Mouse (Mus musculus) spleen, postnatal 36 days (tissue): ENCODE data around the gene Sin3a.

Experiments
- DNase-seq, 2 experiments: peaks; one replicate each; pipeline ENCODE4 v3.0.0; 2022; ENCODE audit warnings: low spot score in 2 of 2, mixed read lengths in 1 of 2

Sin3a gene

DNA sequence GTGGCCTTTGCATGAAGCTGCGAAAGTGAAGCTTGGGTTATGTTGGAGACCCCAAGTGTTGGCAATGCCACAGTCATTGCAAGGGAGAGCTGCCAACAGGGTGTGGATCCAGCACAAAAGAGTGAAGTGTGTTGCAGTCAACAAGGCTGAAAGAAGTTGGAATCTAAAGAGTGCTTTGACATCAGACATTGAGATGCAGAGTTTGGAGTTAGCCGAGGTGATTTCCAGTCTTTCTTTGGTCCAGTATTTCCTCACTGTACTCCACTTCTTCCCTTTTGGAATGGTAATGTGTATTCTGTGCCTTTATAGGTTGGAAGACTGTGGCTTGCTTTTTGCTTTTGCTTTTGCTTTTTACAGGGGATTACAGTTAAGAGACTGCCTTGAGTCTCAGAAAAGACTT is 94.3 kb downstream of the Sin3a start:
- no peak for DNase-seq

- no peak for DNase-seq
These were observed 96.6 kb downstream of the Sin3a start for GRCm38 (mm10) chr9:57168411-57168810.
